Mouse (Mus musculus) 3T3-L1 (cell line): ENCODE data around the gene Oasl1.

Experiments used
- DNase-seq: peaks from one replicate; pipeline ENCODE4 v3.0.0-alpha.2; 2015; ENCODE audit warnings: low read depth, low spot score

Gene Oasl1

DNA sequence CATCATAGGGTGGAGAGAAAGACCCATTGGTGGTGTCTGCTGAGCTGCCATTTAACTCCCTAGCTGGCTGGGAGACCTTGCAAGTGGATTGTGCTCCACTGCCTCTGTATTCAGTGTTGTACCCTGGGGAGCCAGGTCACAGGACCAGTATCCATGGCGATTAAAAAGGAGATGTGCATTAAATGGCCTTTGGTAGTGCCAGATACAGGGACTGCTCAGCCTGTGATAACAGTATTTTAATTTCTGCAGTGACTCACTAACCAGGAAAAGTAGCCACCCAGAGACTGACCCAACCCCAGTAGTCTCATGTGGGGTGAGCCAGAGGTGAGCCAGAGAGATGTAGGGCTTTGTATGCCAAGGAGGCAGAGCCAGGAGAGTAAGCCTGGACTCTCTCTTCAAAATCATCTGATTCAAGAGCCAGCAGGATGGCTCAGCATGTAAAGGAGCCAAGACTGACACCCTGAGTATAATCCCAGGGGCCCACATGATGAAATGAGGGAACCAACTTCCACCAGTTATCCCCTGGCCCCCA lies 3.2 kb downstream of the Oasl1 start:
- peak; percentile 82 for DNase-seq

DNA sequence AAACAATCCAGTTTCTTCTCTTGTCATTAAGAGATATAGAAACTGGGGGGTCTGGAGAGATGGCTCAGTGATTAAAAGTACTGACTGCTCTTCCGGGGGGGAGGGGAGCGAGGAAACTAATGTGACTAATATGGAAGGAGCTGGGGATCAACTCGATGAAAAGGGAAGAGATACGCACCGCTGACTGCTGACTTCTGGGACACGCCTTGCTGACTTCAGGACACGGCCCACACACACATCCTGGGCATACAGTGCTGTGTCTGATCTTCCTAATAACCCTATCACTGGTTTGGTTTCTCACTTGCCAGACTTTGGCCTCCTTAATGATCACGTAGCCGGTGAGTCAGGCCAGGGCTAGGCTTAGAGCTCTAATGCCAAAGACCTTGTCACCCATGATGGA lies 3.7 kb downstream of the Oasl1 start:
- DNase-seq = peak; percentile 45

GRCm38 (mm10) chr5:114931626-114932025 lies 8.6 kb downstream of the Oasl1 start:
- no peak for DNase-seq

- DNase-seq = no peak
Measured at GRCm38 (mm10) chr5:114933206-114933605, 10.2 kb downstream of the Oasl1 start.

DNA sequence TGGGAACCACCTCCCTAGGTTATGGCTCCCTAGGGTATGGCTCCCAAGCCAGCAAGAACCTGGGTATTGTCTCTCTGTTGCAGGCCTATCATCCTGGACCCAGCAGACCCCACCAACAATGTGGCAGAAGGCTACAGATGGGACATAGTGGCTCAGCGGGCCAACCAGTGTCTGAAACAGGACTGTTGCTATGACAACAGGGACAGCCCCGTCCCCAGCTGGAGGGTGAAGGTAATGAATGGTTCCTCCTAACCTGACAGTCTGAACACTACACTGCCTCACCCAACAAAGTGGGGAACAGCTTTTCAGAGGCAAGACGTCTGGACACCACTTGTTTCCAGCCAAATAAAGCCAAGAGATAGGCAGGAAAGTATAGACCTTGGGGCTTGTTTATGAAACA lies 12.8 kb downstream of the Oasl1 start:
- no peak for DNase-seq

- DNase-seq = peak; percentile 52
Measured at GRCm38 (mm10) chr5:114941138-114941537, 18.1 kb downstream of the Oasl1 start.

- peak; percentile 96 for DNase-seq
Measured at GRCm38 (mm10) chr5:114942074-114942765, 19.2 kb downstream of the Oasl1 start, which contains the start of gene 2210016L21Rik. 2210016L21Rik (plus strand) TSS chr5:114942158.

DNA sequence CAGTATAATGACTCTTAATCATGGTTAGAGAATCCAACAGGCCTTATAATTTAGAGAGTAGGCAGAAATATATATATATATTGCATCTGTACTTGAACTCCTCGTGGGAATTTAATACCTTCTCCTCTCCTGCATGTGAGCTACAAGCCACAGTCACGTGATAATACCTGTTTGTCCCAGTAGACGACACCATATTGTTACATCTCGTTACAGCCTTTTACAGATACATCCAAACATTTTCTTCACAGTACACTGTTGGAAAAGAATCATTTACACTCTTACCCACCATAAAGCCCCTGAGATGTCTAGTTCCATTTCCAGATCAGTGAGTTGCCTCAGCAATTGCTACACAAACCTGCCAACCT lies 19.7 kb downstream of the Oasl1 start:
- DNase-seq = no peak

DNA sequence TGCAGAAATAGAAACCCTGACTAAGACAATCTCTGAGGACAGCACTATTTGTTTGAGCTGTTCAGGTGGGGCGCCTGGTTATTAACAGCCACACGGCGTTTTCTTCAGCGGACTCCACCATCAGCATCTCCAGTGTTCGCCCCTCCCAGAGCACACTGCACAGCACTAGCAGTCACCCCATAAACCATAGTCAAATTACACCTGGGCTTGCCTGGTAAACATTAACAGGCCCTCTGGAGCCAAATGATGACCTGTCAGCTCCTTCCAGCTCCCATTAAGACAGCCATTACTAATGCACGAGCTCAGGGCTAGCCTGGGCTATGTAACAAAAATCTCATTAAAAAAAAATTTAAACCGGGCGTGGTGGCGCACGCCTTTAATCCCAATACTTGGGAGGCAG lies 22.0 kb downstream of the Oasl1 start:
- DNase-seq = no peak

- peak; percentile 92 for DNase-seq
Measured at GRCm38 (mm10) chr5:114948891-114949290, 25.9 kb downstream of the Oasl1 start.

- DNase-seq = no peak
Measured at GRCm38 (mm10) chr5:114949316-114949715, 26.3 kb downstream of the Oasl1 start.

DNA sequence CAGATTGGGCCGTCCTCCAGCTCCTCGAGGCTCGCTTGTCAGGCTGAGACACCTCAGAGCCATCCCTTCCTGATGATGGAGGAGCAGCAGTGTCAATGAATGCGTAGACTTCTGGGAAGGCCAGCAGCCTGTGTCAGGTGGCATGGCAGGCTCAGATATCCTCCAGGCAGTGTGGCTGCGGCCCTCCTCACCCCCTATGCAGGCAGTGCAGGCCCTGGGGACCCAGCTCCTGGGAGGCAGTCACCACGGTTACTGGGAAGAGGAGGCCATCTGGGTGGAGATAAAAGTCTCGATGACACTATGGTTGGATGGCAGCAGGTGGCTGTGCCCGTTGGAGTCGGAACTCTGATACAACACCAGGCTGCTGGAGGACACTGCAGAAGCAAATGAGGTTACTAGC lies 26.8 kb downstream of the Oasl1 start:
- DNase-seq = no peak

DNA sequence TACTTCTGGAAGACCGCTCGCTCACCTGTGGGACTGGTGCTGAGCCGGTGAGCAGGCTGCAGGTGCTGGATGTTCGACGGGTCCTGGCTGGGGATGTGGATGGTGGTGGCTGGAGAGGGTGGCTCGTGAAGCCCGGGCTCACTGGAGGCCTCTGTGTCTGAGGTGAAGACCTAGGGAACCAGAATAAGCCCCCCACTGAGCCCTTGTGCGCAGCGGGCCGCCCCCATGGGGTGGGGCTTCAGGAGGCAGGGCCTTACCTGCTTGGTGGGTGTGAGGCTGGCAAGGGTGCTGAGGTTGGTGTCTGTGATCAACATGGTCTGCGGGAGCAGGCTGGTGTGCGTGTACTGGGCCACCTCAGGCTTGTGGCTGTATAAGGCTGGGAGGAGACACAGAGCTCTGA lies 27.6 kb downstream of the Oasl1 start:
- DNase-seq = no peak

GRCm38 (mm10) chr5:114951279-114951880 lies 28.3 kb downstream of the Oasl1 start:
- no peak for DNase-seq

GRCm38 (mm10) chr5:114953326-114953725 lies 30.3 kb downstream of the Oasl1 start:
- no peak for DNase-seq

GRCm38 (mm10) chr5:114958069-114958468 lies 35.0 kb downstream of the Oasl1 start:
- DNase-seq = no peak

GRCm38 (mm10) chr5:114961590-114962360 lies 38.7 kb downstream of the Oasl1 start:
- no peak for DNase-seq

- no peak for DNase-seq
Measured at GRCm38 (mm10) chr5:114964315-114964966, 41.4 kb downstream of the Oasl1 start.

- DNase-seq = no peak
Measured at GRCm38 (mm10) chr5:114964967-114965898, 42.2 kb downstream of the Oasl1 start.

GRCm38 (mm10) chr5:114967523-114968268 lies 44.7 kb downstream of the Oasl1 start:
- no peak for DNase-seq
